Mouse (Mus musculus): ENCODE data around the gene 1700003F12Rik.

DNA sequence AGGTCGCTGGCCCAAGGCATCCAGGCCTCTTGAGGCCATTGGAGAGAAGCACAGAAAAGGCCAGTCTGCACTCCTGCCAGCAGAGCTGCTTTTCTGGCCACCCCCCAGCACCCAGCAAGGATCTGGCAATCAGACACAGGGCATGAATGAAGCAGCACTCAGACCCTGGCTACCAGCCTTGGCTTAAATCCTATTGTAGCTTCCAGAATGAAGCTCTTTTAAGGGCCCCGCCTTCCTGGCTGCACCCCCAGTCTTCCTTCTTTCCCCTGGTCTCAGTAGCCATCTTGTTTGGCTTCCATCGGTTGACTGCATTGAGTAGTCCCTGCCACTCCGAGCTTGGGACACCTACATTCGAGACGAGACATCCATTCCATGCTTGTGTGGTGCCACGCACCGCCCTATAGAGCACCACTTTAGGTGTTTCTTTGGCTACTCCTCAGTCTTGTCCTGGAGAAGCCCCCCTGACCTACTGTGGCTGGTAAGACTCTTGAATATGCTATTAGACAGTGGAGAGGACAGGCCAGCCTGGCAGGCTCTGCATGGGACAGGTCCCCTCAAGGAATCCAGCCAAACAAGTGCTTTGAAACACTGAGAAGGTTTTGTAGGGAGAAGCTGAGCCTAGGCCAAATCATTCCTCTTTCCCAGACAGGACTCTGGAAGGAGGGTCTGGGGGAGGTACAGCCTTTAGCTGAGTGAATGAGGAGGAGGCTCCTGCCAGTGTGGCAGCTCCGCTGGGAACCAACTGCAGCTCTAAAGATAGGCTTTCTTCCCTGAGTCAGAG is 3.1 kb upstream of the 1700003F12Rik start:
- TF ChIP-seq CHD2 (IDR thresholded peaks at IDR 0.05; ENCODE audit: low read depth, low read length), result no peak
- no peak for TF ChIP-seq MAFK (IDR thresholded peaks at IDR 0.05; ENCODE audit: insufficient read depth, low read depth, low read length)
- no peak for TF ChIP-seq ZC3H11A (IDR thresholded peaks at IDR 0.05; ENCODE audit: borderline replicate concordance, low read depth, low read length)
